Mouse (Mus musculus) megakaryocyte, adult 5-6 weeks (primary cell): ENCODE data around the gene Nudt13. TPM values are rescaled to one million over a fixed set of nuclear protein-coding genes. Genes with fewer than 3 reads are reported as not detected.
A peak's percentile ranks its signal among the peaks of the same experiment; 100 is the strongest.
"Not testable (repeated sequence)": the region's sequence is repeated elsewhere in the genome, so short reads cannot be mapped to it uniquely, and the experiment has no call there.

Experiments used
- ATAC-seq: 2 replicates; pipeline ENCODE4 v1.8.0; 2016; ENCODE audit warnings: mild to moderate bottlenecking, inconsistent platforms; ENCODE audit not compliant: poor library complexity, severe bottlenecking
- total RNA-seq, 2 experiments: library from RNA; stranded (forward) in 1 of 2; stranded (reverse) in 1 of 2; fragments of 153-499, 151-499 nt in 1 of 2; fragments of 221-1000, 200-1000 nt in 1 of 2; gene quantifications; 2 replicates each; pipeline versions ENCODE4 v1.2.3 to v1.2.4; 2015 to 2017

The Nudt13 gene
- total RNA-seq (2015), result 9.5 and 14.1 TPM in 2 replicates
- total RNA-seq (2017), result 8.0 and 13.7 TPM in 2 replicates

GRCm38 (mm10) chr14:20294117-20294892 is at the start of gene Nudt13:
Gene Nudt13, plus strand, starts transcription at chr14:20294697.
- ATAC-seq, result peak; percentile 99

- ATAC-seq, result no peak
These were observed 49.2 kb upstream of the Nudt13 start for GRCm38 (mm10) chr14:20245318-20245717.

- ATAC-seq, result no peak
These were observed 48.6 kb upstream of the Nudt13 start for GRCm38 (mm10) chr14:20245861-20246260.

DNA sequence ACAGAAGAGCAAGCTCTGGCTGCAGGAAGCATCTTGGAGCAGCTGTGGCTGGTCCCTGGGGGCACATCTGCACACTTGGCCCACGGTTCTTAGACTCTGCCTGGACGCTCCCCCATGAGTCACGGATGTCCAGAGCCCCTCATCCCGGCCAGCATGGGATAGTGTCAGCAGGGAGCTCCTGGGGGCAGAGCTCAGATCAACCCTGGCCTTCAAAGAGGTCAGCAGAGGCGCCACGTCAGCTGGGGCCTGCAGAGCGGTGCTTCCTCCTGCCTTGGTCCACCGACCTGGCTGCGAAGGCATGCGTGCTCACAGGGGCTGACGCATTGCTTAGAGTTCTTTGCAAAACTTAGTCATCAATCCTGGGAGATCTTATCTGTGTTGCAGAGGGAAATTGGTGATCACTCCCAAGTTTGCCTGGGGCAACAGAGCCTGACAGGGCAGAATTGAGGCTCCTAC is 47.7 kb upstream of the Nudt13 start:
- no peak for ATAC-seq

GRCm38 (mm10) chr14:20248001-20248400 is 46.5 kb upstream of the Nudt13 start:
- no peak for ATAC-seq

DNA sequence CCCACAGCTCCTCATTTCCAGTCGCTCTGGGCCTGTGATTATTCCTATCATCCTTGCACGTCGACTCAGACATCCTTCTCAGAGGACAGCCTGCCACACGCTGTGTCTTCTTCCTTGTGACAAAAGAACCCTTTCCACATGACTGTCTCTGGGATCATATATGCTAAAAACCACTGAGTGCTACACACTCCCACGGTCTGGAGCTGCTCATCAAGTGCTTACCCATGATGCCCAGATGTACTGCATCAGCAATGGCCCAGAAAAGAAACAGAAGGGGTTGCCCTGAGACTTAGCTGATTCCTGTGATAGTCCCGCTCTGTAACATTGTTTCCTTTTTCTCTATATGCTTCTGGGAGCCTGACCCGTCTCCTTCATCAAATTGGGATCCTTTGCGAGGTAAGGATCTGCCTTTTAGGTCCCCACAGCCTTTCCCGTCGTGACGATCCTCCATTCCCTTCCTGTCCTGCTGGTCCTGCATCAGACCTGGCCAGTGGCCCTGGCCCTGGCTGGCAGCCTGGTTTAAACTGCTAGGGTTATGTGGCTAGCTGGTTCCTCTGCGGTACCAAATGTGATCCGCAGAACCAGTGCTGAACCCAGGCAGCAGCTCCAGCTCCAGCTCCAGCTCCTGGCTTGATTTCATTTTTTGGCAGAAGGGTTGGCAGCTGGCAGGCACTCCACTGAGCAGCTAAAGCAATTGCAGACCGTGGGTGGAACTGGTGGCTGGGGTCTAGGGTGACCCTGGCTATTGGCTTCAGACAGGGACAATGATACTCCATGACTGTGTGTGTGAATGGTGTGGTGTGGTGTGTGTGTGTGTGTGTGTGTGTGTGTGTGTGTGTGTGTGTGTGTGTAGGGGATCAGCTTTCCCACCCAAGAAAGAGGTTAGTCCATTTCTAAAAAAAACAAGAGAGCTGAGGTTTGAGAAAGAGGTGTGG is 44.0 kb upstream of the Nudt13 start:
- no peak for ATAC-seq

- peak; percentile 59 for ATAC-seq
These were observed 36.0 kb upstream of the Nudt13 start for GRCm38 (mm10) chr14:20258185-20259113.

- ATAC-seq, result no peak
These were observed 32.2 kb upstream of the Nudt13 start for GRCm38 (mm10) chr14:20262346-20262745.

- no peak for ATAC-seq
These were observed 26.1 kb upstream of the Nudt13 start for GRCm38 (mm10) chr14:20268421-20268820.

DNA sequence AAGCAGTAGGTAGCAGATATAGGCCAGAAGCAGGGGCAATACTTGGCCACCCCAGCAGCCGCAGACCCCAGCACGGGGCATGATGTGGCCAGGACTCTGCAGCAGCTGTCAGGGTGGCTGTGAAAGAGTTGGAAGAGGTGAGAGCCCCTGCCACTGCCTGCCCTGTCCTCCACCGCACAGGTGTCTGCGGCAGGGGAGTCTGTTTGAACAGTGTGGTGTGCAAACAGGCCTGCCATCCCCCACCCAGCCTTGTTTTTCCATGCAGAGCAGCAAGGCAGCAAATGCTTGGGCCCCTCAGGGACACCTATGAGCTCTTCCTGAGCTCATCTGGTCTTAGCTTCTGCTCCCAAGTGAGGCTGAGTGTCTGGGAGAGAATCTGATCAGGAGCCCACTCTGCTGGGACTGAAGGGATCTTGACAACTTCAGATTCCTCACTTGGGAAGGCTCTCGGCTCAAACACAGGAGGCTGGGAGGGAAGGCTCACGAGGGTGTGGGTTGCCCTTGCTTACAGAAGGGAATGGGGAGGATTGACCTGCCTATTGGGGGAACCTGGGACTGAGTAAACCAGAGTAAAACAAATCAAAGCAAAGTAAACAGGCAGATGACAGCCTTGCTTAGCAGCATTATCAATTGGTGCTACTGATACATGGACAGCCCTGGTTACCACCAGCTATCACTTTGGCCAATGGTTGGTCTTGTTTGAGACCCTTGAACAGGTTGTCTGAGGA is 25.3 kb upstream of the Nudt13 start, which contains the start of gene Kcnk16:
Gene Kcnk16 (minus strand): TSS at position 118 of the 728 bp plus-strand sequence.
- no peak for ATAC-seq

- no peak for ATAC-seq
These were observed 3.1 kb upstream of the Nudt13 start for GRCm38 (mm10) chr14:20291391-20291790.

DNA sequence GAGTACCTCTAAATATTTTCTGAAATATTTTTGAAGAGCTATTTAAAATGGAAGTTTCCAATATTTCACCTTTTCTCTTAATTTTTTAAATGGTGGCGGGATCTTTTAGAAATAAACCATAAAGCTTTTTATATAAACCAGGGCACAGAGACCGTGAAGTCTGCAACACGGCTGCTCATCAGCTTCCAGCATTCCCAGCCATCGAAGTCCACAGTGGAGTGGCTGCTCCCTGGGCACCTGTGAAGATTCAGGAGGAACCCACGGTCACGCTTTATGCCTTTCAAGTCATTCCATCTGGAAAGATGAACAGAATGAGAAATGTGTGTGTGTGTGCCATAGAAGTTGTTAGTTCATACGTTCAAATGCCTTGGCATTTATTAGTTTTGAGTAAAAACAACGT is 450 bp downstream of the Nudt13 start:
- ATAC-seq, result no peak

DNA sequence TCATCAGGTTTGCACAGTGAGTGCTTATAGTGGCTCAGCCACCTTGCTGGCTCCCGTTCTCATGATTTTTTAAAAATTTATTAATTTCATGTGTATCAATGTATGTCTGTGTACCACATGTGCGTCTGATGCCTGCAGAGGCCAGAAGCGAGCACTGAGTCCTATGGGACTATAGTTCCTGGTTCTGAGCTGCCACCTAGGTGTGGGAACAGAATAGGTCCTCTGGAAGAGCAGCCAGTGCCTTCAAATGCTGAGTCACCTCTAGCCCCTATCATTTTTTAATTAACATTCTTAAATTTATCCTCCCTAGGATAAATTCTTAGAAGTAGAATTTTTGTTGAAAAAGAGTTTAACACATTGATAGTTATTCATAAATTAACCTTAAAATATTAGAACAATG is 3.1 kb downstream of the Nudt13 start:
- ATAC-seq, result no peak

- ATAC-seq, result peak; percentile 41; the same call in 1 of the 2 replicates
These were observed 3.6 kb downstream of the Nudt13 start for GRCm38 (mm10) chr14:20298131-20298530.

GRCm38 (mm10) chr14:20305085-20305484 is 10.6 kb downstream of the Nudt13 start:
- not testable (repeated sequence) for ATAC-seq

DNA sequence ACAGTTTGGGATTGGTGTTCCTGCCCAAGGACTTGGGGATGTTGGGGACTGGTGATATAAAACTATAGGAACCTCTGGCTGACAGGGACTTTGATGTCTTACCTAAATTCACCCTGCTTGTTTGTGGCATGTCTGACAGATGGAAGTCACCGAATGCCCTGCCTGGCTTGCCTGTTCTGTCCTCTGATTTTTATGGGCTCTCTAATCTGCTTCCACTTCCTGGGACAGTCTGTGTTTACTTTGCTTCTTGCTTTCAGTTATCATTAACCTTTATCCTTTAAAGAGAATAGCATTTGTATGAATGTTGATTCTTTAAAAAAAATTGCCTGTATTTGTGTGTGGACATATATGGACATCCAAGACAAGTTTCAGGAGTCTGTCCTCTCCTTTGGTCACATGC is 20.6 kb downstream of the Nudt13 start:
- ATAC-seq, result no peak

DNA sequence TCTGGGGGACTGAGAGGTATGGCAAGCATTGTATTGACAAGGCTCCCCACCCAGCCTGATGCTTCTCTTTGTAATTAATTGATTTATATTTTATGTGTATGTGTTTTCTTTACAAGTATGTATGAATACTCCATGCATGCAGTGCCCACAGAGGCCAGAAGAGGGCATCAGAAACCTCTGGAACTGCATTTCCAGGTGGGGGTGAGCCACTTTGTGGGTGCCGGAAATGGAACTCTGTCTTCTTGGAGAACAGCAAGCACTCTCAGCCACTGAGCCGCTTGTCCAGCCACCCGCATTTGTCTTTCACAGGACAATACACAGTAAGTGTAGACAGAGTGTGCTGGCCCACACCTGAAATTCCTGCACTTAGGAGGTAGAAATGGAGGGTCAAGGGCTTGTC is 24.9 kb downstream of the Nudt13 start:
- ATAC-seq, result no peak

DNA sequence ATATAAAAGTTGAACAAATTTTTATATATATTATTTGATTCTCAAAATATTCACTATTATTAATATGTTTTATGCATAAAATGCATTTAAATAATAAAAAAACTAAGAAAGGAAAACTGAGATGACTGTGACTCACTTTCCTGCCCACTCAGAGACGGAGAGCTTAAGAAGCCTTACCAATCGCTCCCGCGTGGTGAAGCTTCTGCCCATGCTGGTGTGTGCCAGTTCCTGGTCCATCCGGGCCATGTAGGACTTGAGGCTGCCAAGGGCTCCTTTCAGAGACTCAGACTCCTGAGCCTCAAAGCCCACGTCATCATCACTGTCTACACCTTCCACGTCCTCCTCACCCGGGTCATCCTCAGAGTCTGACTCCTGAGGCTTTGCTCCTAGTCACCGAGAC is 29.7 kb downstream of the Nudt13 start:
- ATAC-seq, result no peak

DNA sequence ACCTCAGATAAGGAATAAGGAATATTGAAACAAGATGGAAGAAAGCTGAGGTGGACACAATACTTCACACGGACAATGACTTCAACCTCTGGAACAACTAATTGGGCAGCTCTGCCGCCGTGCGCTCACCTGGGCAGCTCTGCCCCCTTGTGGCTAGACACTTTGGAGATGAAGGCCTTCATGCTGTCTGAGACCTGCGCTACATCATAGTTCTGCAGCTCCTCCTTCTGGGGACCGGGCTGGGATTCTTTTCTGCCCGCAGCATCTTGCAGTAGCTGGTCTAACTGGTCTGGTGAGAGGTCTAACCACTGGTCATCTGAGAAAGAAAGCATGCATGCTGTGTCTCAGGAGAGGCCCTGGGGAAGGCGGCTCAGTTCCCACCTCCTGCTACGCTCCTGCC is 34.0 kb downstream of the Nudt13 start:
- ATAC-seq, result no peak

DNA sequence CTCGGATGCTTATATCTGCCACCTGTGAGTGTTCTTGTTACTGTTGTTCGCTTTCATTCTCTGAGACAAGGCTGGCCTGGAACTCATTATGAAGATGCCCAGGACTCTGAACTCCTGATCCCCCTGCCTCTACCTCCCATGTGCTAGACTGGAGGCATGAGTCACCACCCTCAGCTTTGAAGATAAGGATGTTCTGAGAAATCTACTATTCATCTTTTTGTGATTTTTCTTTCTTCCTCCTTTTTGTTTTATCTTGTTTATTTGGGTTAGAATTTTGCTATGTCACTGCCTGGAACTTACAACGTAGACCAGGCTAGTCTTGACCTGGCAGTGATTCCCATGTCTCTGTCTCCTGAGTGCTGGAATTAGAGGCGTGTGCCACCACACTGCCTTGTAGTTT is 36.8 kb downstream of the Nudt13 start:
- ATAC-seq, result no peak
